Mouse (Mus musculus): ENCODE data around the gene Rps6kb2.

DNA sequence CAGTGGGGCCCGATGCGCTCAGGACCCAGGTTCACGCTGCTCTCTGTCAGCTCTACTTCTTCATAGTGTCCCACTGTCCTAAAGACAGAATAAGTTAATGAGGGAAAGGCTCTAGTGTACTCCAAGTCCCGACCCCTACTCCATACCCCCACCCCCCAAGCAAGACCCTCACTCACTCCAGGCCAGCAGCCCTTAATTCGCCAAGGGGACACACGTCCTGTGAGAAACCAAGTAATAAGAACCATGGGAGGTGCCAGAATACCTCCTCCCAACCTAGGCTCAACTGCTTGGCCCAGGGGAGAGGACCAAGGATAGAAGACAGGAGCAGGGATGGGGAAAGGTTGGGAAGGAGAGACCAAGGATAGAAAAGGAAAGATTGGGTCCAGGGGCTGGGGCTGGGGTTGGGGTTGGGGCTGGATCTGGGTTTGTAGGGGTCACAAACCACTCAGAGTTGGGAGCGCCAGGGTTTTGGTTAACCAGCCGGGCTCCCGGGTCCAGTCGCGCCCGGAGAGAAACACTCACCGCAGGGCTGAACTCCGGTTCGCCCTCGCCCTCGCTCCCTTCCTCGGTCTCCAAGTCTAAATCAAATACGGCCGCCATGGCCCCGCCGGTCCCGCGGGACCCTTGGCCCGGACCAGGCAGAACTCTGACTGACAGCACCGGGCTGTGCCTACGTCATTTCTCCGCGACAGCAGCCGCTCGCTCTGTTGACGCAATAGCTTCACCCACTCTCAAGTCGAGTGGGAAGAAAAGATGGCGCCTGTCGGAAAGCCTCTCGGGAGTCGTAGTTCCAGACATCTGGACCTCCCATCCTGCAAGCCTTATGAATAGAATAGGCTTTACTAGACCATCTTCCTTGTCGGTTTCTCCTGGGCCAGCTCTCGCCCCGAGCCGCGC, at the start of gene Rps6kb2:
- TF ChIP-seq POLR2A (IDR thresholded peaks at IDR 0.05; ENCODE audit: borderline replicate concordance, extremely low read depth, insufficient read depth, insufficient read length, poor library complexity, severe bottlenecking), result no peak
- TF ChIP-seq CTCF (IDR thresholded peaks at IDR 0.05; ENCODE audit: borderline replicate concordance, extremely low read depth, insufficient read depth, insufficient read length), result no peak

Data from brain, embryonic 14.5 days (tissue).